In genomic region chr5:99976334-99976955, GRCm38 (mm10) we compare ENCODE assay signal across 8 mouse cellular contexts. TPM values are rescaled to one million over a fixed set of nuclear protein-coding genes. Genes with fewer than 3 reads are reported as not detected.
DNase-seq lines count a peak whose midpoint lies in the region; ATAC-seq and TF ChIP-seq lines count a peak whose summit lies in the region.

No protein-coding gene starts in this region.

- no peaks in the 10 kb centered on the region for H3K27me3 ChIP-seq in hindbrain, embryonic 14.5 days (ENCODE audit: control insufficient read depth, insufficient read depth, low read length)
- H3K27me3 ChIP-seq in midbrain, embryonic 16.5 days (ENCODE audit: control insufficient read depth, insufficient read depth, low read depth, low read length): no peaks in the 10 kb centered on the region

- 0 out of 2 replicates have a peak, but pooled peaks cover 4% of the 10 kb centered on the region for H3K36me3 ChIP-seq in hindbrain, embryonic 14.5 days (replicated peaks; ENCODE audit: control insufficient read depth, insufficient read depth)
- H3K36me3 ChIP-seq in midbrain, embryonic 16.5 days (ENCODE audit: control insufficient read depth, insufficient read depth, low read length): no peaks in the 10 kb centered on the region

- peak overlapping the region; percentile 76 for H3K4me3 ChIP-seq in left cerebral cortex, adult 2 months
- H3K4me3 ChIP-seq in brown adipose tissue, adult 24 weeks (ENCODE audit: insufficient read depth, low read depth, low read length): peak overlapping the region; percentile 100
- peak overlapping the region; percentile 96 for H3K4me3 ChIP-seq in hindbrain, embryonic 14.5 days (replicated peaks; ENCODE audit: low read length)
- peak overlapping the region; percentile 93 for H3K4me3 ChIP-seq in midbrain, embryonic 16.5 days (ENCODE audit: low read depth, low read length)

- WGBS in hindbrain, embryonic 14.5 days: 8% methylated on average over 8 of the region's 8 CpGs
- WGBS in midbrain, embryonic 16.5 days: 6% methylated on average over 8 of the region's 8 CpGs

- TF ChIP-seq CTCF in left cerebral cortex, adult 2 months (IDR thresholded peaks at IDR 0.05): no peak

- no peak overlapping the region for H3K27ac ChIP-seq in left cerebral cortex, adult 2 months
- H3K27ac ChIP-seq in brown adipose tissue, adult 24 weeks (replicated peaks; ENCODE audit: low read depth, low read length): no peak overlapping the region
- H3K27ac ChIP-seq in hindbrain, embryonic 14.5 days: no peak overlapping the region
- no peak overlapping the region for H3K27ac ChIP-seq in midbrain, embryonic 16.5 days (ENCODE audit: low read length)

- ATAC-seq in hindbrain, embryonic 14.5 days (ENCODE audit: low FRiP score): no peak
- no peak for ATAC-seq in midbrain, embryonic 16.5 days
- ATAC-seq in granulocyte monocyte progenitor cell, adult 5-6 weeks (replicated peaks; ENCODE audit: poor library complexity, severe bottlenecking): no peak

- peaks cover 13% of the 10 kb centered on the region for H3K4me1 ChIP-seq in brown adipose tissue, adult 24 weeks (ENCODE audit: control insufficient read depth, insufficient read depth, insufficient read length, low read length)
- peaks cover 42% of the 10 kb centered on the region for H3K4me1 ChIP-seq in hindbrain, embryonic 14.5 days (replicated peaks; ENCODE audit: control insufficient read depth, insufficient read depth, low read length)
- peaks cover 35% of the 10 kb centered on the region for H3K4me1 ChIP-seq in midbrain, embryonic 16.5 days (ENCODE audit: control insufficient read depth, insufficient read depth, low read length)

- H3K9me3 ChIP-seq in hindbrain, embryonic 14.5 days (ENCODE audit: control insufficient read depth, low read length): no peaks in the 10 kb centered on the region
- no peaks in the 10 kb centered on the region for H3K9me3 ChIP-seq in midbrain, embryonic 16.5 days (replicated peaks; ENCODE audit: control insufficient read depth, low read length, poor library complexity, severe bottlenecking)

- DNase-seq in left cerebral cortex, adult 2 months (ENCODE audit: extremely low spot score in 1 of 2, low spot score in 2 of 2): no peak
- no peak for DNase-seq in left cerebral cortex, postnatal 36 days (ENCODE audit: low spot score in 2 of 2)
- DNase-seq in hindbrain, embryonic 14.5 days (ENCODE audit: low spot score): no peak
- no peak for DNase-seq in testis, postnatal 14 days (ENCODE audit: low spot score)
- DNase-seq in adrenal gland, adult 2 months: no peak

- peak overlapping the region; percentile 72 for H3K4me2 ChIP-seq in hindbrain, embryonic 14.5 days (replicated peaks)
- H3K4me2 ChIP-seq in midbrain, embryonic 16.5 days (ENCODE audit: low read length): peak overlapping the region; percentile 94

- intact Hi-C loops in left cerebral cortex, adult 2 months (cut with DNase I): loop anchor here (5.0 kb wide), 2 partner anchors 69 to 441 kb away; partner anchors contain the start of genes Sec31a and Vamp9
- intact Hi-C loops in left cerebral cortex, postnatal 36 days (cut with DNase I): no loop called here

- peak overlapping the region; percentile 99 for H3K9ac ChIP-seq in hindbrain, embryonic 14.5 days
- peak overlapping the region; percentile 97 for H3K9ac ChIP-seq in midbrain, embryonic 16.5 days (ENCODE audit: low read depth, low read length)

RNA-seq across cellular contexts. Expression of gene Hnrnpd, which starts 2.3 kb away (rescaled TPM):
- 100 to 1,000 TPM; 194 to 222 TPM for total RNA-seq in left cerebral cortex, adult 2 months (2021)
- 100 to 1,000 TPM; 178 to 207 TPM for total RNA-seq in left cerebral cortex, postnatal 36 days (2021)
- polyA plus RNA-seq in brown adipose tissue, adult 24 weeks (2012; ENCODE audit: insufficient read depth, insufficient read length, missing spikeins): 75.8 and 84.9 TPM in 2 replicates
- 105 and 122 TPM in 2 replicates for polyA plus RNA-seq in hindbrain, embryonic 14.5 days (2014; fragmentation: Nextera tagmentation; extraction: Ambion mirVana)
- 96.2 and 121 TPM in 2 replicates for polyA plus RNA-seq in midbrain, embryonic 16.5 days (2015; fragmentation: Nextera tagmentation; extraction: Ambion mirVana)
- total RNA-seq in adrenal gland, adult 2 months (2021): 100 to 1,000 TPM in 1 of 2 experiments, 10 to 100 TPM in 1; 82.6 to 161 TPM
- 50.5 and 52.5 TPM in 2 replicates for polyA plus RNA-seq in adrenal gland, adult 2 months (2012; rRNA removed)
- 367 and 418 TPM in 2 replicates for total RNA-seq in granulocyte monocyte progenitor cell, adult 5-6 weeks (2014; fragmentation: Nextera tagmentation)
- total RNA-seq in granulocyte monocyte progenitor cell, adult 5-6 weeks (2017): 145 and 149 TPM in 2 replicates

RNA-seq across cellular contexts. Expression of gene 4930524J08Rik, which starts 2.4 kb away (rescaled TPM):
- 1 to 10 TPM; 1.9 TPM for total RNA-seq in left cerebral cortex, adult 2 months (2021)
- total RNA-seq in left cerebral cortex, postnatal 36 days (2021): 1 to 10 TPM; 1.2 to 1.9 TPM
- 1.8 TPM in 1 of 2 replicates, not detected in the other for polyA plus RNA-seq in brown adipose tissue, adult 24 weeks (2012; ENCODE audit: insufficient read depth, insufficient read length, missing spikeins)
- 3.4 and 4.0 TPM in 2 replicates for polyA plus RNA-seq in hindbrain, embryonic 14.5 days (2014; fragmentation: Nextera tagmentation; extraction: Ambion mirVana)
- polyA plus RNA-seq in midbrain, embryonic 16.5 days (2015; fragmentation: Nextera tagmentation; extraction: Ambion mirVana): 2.2 and 2.5 TPM in 2 replicates
- 1 to 10 TPM in 1 of 2 experiments, under 1 TPM in 1; 0.86 to 1.8 TPM for total RNA-seq in adrenal gland, adult 2 months (2021)
- polyA plus RNA-seq in adrenal gland, adult 2 months (2012; rRNA removed): 2.9 and 4.8 TPM in 2 replicates
- 3.4 and 3.5 TPM in 2 replicates for total RNA-seq in granulocyte monocyte progenitor cell, adult 5-6 weeks (2014; fragmentation: Nextera tagmentation)
- not detected in 2 replicates for total RNA-seq in granulocyte monocyte progenitor cell, adult 5-6 weeks (2017)
